Mouse (Mus musculus) heart, adult 2 months (tissue): ENCODE measurements around the gene Smtn. TPM values are rescaled to one million over a fixed set of nuclear protein-coding genes. Genes with fewer than 3 reads are reported as not detected.

Experiments
- DNase-seq, 2 experiments: peaks; one replicate each; pipeline ENCODE4 v3.0.0; 2021
- H3K27ac ChIP-seq: fragments of 200-600 bp; 2 replicates; pipeline ENCODE4 v1.8.1; 2022
- H3K27me3 ChIP-seq: fragments of 200-500 bp; 2 replicates; pipeline ENCODE4 v1.6.1; 2012; ENCODE audit warnings: mild to moderate bottlenecking, low read length, inconsistent platforms, mixed read lengths; ENCODE audit not compliant: control insufficient read depth, insufficient read depth
- H3K36me3 ChIP-seq: fragments of 200-500 bp; 2 replicates; pipeline ENCODE4 v1.6.1; 2012; ENCODE audit warnings: low read length, inconsistent platforms; ENCODE audit not compliant: control insufficient read depth, insufficient read depth
- H3K4me1 ChIP-seq: fragments of 200-500 bp; 2 replicates; pipeline ENCODE4 v1.6.1; 2011; ENCODE audit warnings: low read length; ENCODE audit not compliant: control insufficient read depth, insufficient read depth
- H3K4me3 ChIP-seq: fragments of 200-600 bp; 2 replicates; pipeline ENCODE4 v1.8.1; 2022
- H3K79me2 ChIP-seq: fragments of 200-500 bp; replicated peaks from 2 replicates; pipeline ENCODE4 v1.6.1; 2012; ENCODE audit warnings: mild to moderate bottlenecking, inconsistent platforms, low read length, moderate library complexity, mixed read lengths; ENCODE audit not compliant: control insufficient read depth, insufficient read depth
- H3K9ac ChIP-seq: fragments of 200-500 bp; 2 replicates; pipeline ENCODE4 v1.6.1; 2012; ENCODE audit warnings: low read depth, mild to moderate bottlenecking, control low read depth, inconsistent platforms, low read length, mixed read lengths
- CTCF ChIP-seq: fragments of 200-600 bp; IDR thresholded peaks from 2 replicates; pipeline ENCODE4 v1.8.1; 2022; ENCODE audit warnings: antibody characterized with exemption, mild to moderate bottlenecking, moderate library complexity
- EP300 ChIP-seq: fragments of 200-500 bp; IDR thresholded peaks from 2 replicates; pipeline ENCODE4 v1.6.1; 2011; ENCODE audit warnings: low read depth, low read length, control low read depth; ENCODE audit not compliant: insufficient read depth
- POLR2A ChIP-seq: fragments of 200-500 bp; IDR thresholded peaks from 2 replicates; pipeline ENCODE4 v1.6.1; 2011; ENCODE audit warnings: mild to moderate bottlenecking, low read depth, low read length, control low read depth; ENCODE audit not compliant: insufficient read depth
- WGBS: fragments of 180-500 bp; shearing (Covaris S2); methylation state at CpG from one replicate; pipeline ENCODE4 v1.1.7; 2018; 5-methylcytosine and 5-hydroxymethylcytosine counted together
- intact Hi-C: fragments of 180-260 bp; cut with DNase I; formaldehyde crosslinking; loops from one replicate; pipeline ENCODE4 v1.15.1; 2025
- polyA plus RNA-seq: library from polyadenylated mRNA; depleted of rRNA; stranded (reverse); fragments of >200 nt; gene quantifications from 2 replicates; pipeline ENCODE4 v1.2.3, GENCODE M21; 2012
- total RNA-seq, 2 experiments: library from RNA; stranded (reverse); gene quantifications; 2 replicates each; pipeline ENCODE4 v1.2.3; 2021

Smtn gene
- total and polyA plus RNA-seq, 3 experiments: 137 to 167 (median 154) TPM

DNA sequence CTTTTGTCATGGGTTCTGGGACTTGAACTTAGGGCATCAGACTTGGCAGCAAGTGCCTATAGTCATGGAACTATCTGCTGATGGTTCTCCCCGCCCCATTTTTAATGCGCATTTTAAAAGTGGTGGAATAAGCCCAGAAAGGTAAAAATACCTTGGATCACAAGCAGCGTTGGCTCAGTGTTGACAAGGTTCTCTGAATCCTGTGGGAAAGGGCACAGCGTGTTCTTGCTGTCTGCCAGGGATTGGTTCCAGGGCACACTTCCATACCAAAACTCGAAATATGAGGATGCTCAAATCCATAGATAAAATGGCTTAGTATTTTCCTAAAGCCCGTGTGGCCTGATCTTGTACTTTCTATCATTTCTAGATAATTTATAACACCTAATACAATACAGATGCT, 27.1 kb downstream of the Smtn start:
- intact Hi-C loops: loop anchor here (5.0 to 10.0 kb wide), 2 partner anchors 126 to 168 kb away; no protein-coding TSS in a partner anchor
- WGBS: 73% methylated on average over 6 of the region's 6 CpGs
- H3K4me1 ChIP-seq: peaks cover 11% of the 10 kb centered on the region
- H3K79me2 ChIP-seq: no peaks in the 10 kb centered on the region
- H3K9ac ChIP-seq: no peak overlapping the region
- no peaks in the 10 kb centered on the region for H3K36me3 ChIP-seq
- TF ChIP-seq POLR2A (no peak), CTCF (no peak), EP300 (no peak)
- H3K27ac ChIP-seq: no peak overlapping the region
- no peak for DNase-seq
- no peak overlapping the region for H3K4me3 ChIP-seq
- H3K27me3 ChIP-seq: no peaks in the 10 kb centered on the region

DNA sequence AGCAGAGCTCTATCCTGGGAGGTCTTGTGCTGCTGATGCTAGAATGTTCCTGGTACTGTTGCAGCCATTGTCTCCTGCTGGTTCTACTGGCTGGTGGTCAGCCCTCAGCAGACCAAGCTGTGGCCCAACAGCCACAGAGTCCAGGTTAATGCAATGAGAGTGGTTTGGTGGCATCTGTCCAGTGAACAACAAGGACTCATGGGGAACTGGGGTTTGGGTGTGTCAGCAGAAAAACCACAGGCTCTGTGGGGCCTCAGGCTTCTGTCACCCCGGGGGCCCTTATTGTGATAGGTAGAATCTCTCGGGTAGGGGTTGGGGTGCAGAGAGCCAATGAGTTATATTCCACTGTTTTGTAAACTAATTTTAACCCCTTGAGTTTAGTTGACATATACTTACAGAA, 30.1 kb downstream of the Smtn start:
- H3K27ac ChIP-seq: peak overlapping the region; percentile 87
- no peak overlapping the region for H3K4me3 ChIP-seq
- no peaks in the 10 kb centered on the region for H3K79me2 ChIP-seq
- intact Hi-C loops: loop anchor here (5.0 to 10.0 kb wide), 2 partner anchors 123 to 166 kb away; no protein-coding TSS in a partner anchor
- TF ChIP-seq CTCF: no peak
- TF ChIP-seq POLR2A: no peak
- TF ChIP-seq EP300: no peak
- H3K9ac ChIP-seq: no peak overlapping the region
- DNase-seq: no peak
- peaks cover 4% of the 10 kb centered on the region; the same call in 1 of the 2 replicates for H3K4me1 ChIP-seq
- WGBS: 80% methylated on average over 2 of the region's 2 CpGs
- H3K27me3 ChIP-seq: no peaks in the 10 kb centered on the region
- no peaks in the 10 kb centered on the region for H3K36me3 ChIP-seq

DNA sequence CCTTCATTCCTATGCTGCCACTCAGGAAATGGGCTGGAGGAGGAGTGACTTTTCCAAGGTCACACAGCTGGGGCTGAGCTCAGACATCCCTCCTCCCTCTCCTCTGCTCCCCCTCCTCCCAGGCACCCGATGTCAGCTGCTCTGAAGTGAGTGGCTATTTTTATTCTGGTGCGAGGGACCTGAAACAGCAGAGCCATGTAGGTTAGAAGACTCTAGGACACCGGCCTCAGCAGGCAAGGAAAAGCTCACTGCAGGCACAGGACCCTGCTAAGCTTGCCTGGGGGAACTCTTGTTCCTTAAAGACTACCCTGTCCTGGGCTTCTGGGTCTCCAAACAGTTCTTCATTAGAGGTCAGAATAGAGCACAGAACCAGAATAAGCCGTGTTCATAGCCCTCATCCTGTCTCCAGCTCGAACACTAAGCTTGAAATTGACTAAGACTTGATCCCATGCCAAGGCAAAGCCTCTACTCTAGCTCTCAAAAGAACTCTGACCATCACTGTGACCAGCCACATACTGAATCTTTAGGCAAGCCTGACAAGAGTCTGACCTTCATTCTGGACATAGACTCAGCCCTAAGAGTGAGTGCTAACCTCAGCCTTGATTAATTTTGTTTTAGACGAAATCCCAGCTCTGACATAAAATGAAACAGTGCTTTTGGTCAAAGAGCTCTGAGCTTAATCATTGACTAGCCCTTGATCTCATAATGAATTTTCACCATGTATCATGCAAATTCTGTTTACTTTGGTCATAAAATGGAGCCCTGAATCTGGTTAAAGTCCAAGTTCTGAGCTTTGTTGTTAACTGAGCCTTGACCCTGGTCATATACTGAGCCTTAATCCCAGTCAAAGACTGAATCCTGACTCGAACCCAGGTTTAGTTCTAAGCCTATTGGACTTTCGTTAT, 31.0 kb downstream of the Smtn start:
- TF ChIP-seq CTCF (no peak), POLR2A (peak; percentile 68; the same call in 1 of the 2 replicates), EP300 (0 out of 2 replicates have a peak, but pooled peaks have one; percentile 66)
- intact Hi-C loops: loop anchor here (5.0 to 10.0 kb wide), 2 partner anchors 122 to 165 kb away; no protein-coding TSS in a partner anchor
- no peaks in the 10 kb centered on the region for H3K36me3 ChIP-seq
- no peak overlapping the region for H3K4me3 ChIP-seq
- 38% methylated on average over 8 of the region's 8 CpGs for WGBS
- DNase-seq: peak; percentile 45 to 65
- no peaks in the 10 kb centered on the region for H3K79me2 ChIP-seq
- no peaks in the 10 kb centered on the region for H3K27me3 ChIP-seq
- H3K27ac ChIP-seq: peak overlapping the region; percentile 87
- H3K4me1 ChIP-seq: peaks cover 4% of the 10 kb centered on the region; the same call in 1 of the 2 replicates
- peak overlapping the region; percentile 49; the same call in 1 of the 2 replicates for H3K9ac ChIP-seq

DNA sequence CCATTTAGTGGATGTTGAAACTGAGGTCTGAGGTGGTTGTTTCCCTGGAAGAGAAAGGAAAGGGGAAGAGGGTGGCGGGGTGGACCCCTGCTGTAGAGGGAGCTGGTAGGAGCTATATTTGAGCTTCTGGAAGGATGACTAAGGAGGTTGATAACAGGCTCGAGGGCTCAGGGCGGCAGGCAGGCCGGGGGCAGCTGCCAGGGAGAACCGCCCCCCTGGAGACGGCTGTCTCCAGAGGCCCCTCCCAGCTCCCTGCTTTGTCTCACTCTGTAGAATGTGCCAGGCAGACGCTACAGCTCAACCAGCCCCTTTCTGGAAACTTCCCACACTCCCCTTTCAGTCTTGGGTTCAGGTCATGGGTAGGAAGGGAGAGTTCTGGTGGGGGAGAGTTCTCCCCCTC, 32.2 kb downstream of the Smtn start:
- Histone ChIP-seq H3K36me3 (no peaks in the 10 kb centered on the region), H3K4me3 (no peak overlapping the region), H3K79me2 (no peaks in the 10 kb centered on the region), H3K4me1 (peaks cover 4% of the 10 kb centered on the region; the same call in 1 of the 2 replicates), H3K27me3 (no peaks in the 10 kb centered on the region), H3K27ac (peak overlapping the region; percentile 87), H3K9ac (no peak overlapping the region)
- TF ChIP-seq EP300: no peak
- TF ChIP-seq CTCF: no peak
- no peak for TF ChIP-seq POLR2A
- WGBS: 10% methylated on average over 7 of the region's 7 CpGs
- intact Hi-C loops: no loop called here
- peak in 1 of 2 experiments; percentile 34 for DNase-seq

DNA sequence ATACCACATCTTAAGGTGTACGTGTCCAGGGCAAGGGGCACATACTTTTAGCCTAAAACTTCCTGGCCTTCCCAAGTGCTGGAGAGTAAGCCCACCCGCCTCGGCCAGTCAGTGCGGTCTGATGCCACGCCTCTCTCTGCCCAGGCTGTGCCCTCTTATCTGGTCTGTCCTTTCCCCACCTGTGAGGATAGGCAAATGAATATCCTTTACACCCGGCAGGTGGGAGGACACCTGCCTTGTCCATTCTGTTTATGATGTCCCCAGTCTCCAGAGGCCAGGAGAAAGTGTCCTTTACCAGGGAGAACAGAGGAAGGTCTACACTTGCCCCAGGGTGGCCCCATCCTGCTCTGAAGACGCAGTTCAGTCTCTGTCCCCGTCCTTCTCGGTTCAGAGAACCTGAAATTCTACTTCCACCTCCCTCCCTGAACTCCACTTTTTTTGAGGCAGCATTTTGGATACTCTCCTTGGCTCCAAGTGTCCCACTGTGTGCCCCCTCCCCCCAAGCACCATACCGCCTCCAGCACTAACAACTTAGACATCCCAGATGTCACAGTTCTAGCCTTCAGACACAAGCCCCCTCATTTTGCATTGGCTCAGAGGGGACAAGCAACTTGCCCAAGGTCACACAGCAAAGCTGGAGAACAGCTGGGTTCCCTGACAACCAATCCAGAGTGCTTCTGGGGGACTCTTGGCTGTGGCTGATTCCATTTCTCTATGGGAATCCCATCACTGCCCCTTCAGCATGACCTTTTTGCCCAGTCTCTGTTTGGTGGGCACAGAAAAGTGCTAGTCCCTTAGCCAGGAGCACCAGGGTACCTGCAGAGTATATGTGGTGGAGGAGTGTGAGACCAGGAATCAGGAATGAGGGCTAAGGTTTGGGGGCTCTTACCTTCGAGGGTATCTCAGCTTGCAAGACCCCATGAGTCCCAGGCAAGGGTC, 36.4 kb downstream of the Smtn start:
- Histone ChIP-seq H3K27ac (peak overlapping the region; percentile 81), H3K4me3 (peak overlapping the region; percentile 47), H3K4me1 (peaks cover 2% of the 10 kb centered on the region; the same call in 1 of the 2 replicates), H3K36me3 (no peaks in the 10 kb centered on the region), H3K9ac (peak overlapping the region; percentile 65), H3K27me3 (no peaks in the 10 kb centered on the region), H3K79me2 (no peaks in the 10 kb centered on the region)
- 60% methylated on average over 11 of the region's 11 CpGs for WGBS
- no peak for TF ChIP-seq EP300
- no peak for TF ChIP-seq CTCF
- TF ChIP-seq POLR2A: no peak
- intact Hi-C loops: loop anchor here (2.0 kb wide), 1 partner anchor 21 kb away; no protein-coding TSS in a partner anchor
- DNase-seq: peak in 1 of 2 experiments; percentile 47
